Mouse (Mus musculus) small intestine, adult 2 months (tissue): ENCODE data around the gene Fam111a.

ENCODE experiments used
- CTCF ChIP-seq: fragments of 200-500 bp; IDR thresholded peaks from 2 replicates; pipeline ENCODE4 v1.5.1; 2012; ENCODE audit warnings: low read depth, mild to moderate bottlenecking, control low read depth, inconsistent platforms, low read length, moderate library complexity, mixed read lengths; ENCODE audit not compliant: insufficient replicate concordance, insufficient read length; ENCODE audit errors: extremely low read depth
- POLR2A ChIP-seq: fragments of 200-500 bp; IDR thresholded peaks from 2 replicates; pipeline ENCODE4 v1.6.1; 2012; ENCODE audit warnings: low read depth, mild to moderate bottlenecking, control low read depth, inconsistent platforms, low read length, moderate library complexity

- TF ChIP-seq CTCF (no peak), POLR2A (no peak)
These were observed 47.6 kb upstream of the Fam111a start for GRCm38 (mm10) chr19:12497909-12498308.
